Mouse (Mus musculus) naive thymus-derived CD4-positive, alpha-beta T cell, adult 2 months (primary cell): ENCODE measurements at regions not wholly inside any gene's neighbourhood (a gene's known extent, or its start where the extent isn't known, plus 50 kb on each side); places are given as distances from the start of the nearest gene placed in this dataset.

Source experiments
- DNase-seq: peaks from one replicate; pipeline ENCODE4 v3.0.0-alpha.2; 2011; ENCODE audit warnings: low read depth

GRCm38 (mm10) chr16:29959939-29960637 lies 104.1 kb upstream of the Hes1 start:
- DNase-seq: no peak

DNA sequence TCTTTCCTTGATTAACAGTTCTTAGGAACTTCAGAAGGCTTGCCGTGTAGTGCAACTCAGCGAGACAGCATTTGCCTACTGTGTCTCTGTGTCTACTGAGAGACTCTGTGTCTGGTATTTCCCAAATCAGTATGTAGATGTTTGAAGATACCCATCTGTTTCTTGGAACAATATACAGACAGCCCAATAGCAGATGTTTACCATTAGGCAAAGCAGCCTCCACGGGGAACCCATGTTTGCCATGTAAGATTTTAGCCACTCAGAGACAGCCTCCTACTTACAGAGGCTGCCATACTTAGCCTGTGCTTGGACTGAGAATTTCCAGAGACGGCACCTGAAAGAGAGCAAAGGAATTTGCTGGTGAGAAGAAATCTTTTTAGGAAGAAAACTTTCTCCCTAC lies 100.9 kb upstream of the Hes1 start:
- DNase-seq: no peak

GRCm38 (mm10) chr16:29964563-29964962 lies 99.6 kb upstream of the Hes1 start:
- no peak for DNase-seq

GRCm38 (mm10) chr16:29968743-29969142 lies 95.4 kb upstream of the Hes1 start:
- no peak for DNase-seq

- no peak for DNase-seq
Measured at GRCm38 (mm10) chr16:29972741-29973141, 91.4 kb upstream of the Hes1 start.

DNA sequence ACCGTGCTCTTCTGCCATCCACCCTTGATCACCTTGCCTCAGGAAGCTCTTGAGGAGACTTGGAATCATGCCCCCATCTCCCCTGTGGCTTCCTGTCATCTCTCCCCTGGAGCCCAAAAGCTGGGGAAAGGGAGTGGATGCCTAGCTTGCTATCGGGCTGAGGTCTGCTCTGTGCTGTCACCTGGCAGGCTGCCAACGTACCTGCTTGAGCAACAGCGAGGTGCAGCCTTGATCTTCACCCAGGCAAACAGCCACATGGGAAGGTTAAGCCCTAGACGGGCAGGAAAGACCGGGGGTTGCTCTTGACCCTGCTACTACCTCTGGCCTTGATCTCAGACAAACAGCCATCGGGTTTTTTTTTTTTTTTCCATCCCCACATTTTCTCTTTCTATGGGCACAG lies 90.9 kb upstream of the Hes1 start:
- DNase-seq: no peak

GRCm38 (mm10) chr16:29975800-29976199 lies 88.4 kb upstream of the Hes1 start:
- DNase-seq: no peak

DNA sequence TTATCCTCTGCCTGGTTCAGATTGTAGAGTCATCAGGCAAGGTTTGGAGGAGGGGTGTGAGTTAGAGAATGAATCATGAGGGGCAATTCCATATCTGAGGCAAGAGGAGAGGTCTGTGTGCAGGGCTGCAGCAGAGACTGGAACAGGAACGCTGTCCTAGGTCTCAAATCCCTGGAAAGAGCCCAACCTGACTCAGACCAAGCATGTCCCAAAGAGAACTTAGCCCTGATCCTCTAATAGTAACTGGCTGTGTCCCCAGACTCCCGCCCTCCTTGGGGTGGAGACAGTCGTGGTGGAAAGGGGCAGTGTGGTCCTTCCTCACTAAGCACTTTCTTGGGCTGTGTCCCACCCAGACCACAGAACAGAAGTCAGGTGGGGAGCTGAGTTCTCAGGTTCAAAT lies 87.2 kb upstream of the Hes1 start:
- DNase-seq: no peak

DNA sequence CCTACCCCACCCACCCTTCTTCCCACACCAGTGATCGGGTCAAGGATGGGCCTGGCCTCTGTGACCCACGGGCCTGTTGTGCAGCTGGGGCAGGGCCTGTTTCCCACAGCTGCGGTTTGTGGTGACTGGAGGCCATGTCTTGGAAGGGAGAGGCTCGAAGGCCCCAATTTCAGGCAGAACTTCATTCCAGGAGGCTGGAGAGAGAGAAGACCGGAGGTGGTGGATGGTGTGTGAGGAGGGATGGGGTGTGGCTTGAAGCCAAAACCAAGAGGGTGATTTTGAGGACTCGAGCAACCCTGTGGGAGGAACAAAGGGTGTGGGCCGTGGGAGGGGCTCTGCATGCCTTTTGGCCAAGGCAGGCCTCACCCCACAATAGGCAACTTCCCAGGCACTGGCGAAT lies 86.5 kb upstream of the Hes1 start:
- no peak for DNase-seq

DNA sequence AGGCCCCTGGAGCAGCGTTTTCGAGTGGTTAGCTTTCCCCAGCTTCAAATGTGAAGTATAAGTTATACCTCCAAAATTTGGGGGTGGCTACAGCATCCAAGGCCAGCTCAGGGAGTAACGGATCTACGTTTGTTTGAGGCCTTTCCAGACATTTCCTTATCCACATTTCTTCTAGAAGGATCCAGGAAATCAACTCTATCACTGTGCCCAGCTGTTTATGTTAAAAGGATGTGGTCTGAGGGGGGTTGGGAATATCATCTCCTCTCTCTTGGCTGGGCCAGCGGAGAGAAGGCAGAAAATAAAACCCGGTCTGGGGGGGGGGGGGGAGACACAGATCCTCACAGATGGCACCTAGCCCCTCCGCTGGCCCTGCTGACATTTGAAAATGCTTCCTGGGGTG lies 85.1 kb upstream of the Hes1 start:
- no peak for DNase-seq

DNA sequence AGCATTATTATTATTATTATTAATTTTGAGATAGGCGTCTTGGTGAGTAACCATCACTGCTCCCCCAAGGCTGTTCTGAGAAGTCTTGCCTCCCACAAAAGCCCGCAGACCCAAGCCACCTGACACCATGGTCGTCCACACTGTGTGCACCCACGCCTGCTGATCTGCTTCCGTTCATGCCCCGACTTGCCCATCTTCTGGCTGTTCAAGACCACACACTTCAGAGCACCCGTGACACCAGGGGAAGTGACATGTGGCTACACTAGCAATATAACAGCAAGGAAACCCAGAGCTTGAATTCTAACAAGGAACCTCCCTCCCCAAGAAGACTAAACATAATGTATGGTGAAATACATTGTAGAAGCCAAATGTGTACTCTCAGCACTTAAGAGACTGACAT lies 82.6 kb upstream of the Hes1 start:
- no peak for DNase-seq

GRCm38 (mm10) chr16:29982224-29982785 lies 81.9 kb upstream of the Hes1 start:
- DNase-seq: no peak

GRCm38 (mm10) chr16:29983161-29983560 lies 81.0 kb upstream of the Hes1 start:
- DNase-seq: no peak

DNA sequence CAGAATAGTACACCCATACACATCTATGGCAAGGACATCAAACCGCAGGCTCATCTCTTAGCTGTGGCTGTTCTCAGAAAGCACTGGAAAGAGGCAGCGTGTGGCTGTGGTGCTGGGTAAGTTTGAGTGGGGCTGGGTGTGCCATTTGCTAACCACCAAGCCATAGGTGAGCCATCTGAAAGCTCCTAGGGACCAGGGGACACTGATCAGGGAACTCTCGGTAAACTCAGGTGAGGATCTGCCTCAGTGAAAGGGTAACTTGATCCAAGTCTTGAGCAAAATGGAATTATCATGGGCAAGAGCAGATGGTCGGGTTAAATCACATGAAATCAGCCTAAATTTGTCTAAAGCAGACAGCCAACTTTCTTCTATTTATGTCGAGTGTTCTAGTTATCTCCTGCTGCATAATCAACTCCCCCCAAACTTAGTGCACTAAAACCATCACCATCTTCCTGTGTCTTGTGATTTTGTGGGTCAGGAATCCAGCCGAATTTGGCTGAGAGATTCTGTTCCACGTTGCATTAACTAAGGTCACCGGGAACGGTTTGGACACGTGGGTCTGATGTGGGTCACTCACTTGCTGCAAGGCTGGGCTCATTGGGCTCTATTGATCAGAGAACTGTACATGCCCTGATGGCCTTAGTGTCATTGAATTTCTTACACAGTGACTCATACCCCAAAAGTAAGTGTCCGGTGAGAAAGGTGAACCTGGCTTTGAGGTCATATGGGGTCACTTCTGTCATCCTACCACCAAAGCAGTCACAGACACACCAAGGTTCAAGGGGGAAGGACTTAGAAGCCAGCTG lies 78.9 kb upstream of the Hes1 start:
- no peak for DNase-seq

- no peak for DNase-seq
Measured at GRCm38 (mm10) chr16:29987595-29987994, 76.6 kb upstream of the Hes1 start.

DNA sequence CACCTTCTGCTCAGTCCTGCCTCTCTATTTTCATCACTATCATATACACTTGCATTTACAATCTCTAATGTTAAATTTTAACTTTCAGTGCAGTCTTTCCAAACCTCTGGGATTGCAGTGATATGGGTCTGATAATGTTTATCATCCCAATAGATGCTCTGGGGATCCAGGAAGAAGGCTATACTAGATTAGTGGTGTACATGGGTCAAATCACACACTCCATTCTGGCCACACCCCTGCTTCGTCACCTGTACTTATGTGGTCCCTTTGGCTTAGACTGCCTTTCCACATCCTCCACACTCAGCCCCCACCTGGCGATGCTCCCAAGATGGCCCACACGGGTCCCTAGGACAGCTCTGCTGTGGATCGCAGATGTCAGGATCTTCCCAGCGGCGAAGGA lies 76.2 kb upstream of the Hes1 start:
- no peak for DNase-seq

- no peak for DNase-seq
Measured at GRCm38 (mm10) chr16:29989308-29989707, 74.9 kb upstream of the Hes1 start.

GRCm38 (mm10) chr16:29990393-29990792 lies 73.8 kb upstream of the Hes1 start:
- no peak for DNase-seq

- no peak for DNase-seq
Measured at GRCm38 (mm10) chr16:29990795-29991587, 73.2 kb upstream of the Hes1 start.

DNA sequence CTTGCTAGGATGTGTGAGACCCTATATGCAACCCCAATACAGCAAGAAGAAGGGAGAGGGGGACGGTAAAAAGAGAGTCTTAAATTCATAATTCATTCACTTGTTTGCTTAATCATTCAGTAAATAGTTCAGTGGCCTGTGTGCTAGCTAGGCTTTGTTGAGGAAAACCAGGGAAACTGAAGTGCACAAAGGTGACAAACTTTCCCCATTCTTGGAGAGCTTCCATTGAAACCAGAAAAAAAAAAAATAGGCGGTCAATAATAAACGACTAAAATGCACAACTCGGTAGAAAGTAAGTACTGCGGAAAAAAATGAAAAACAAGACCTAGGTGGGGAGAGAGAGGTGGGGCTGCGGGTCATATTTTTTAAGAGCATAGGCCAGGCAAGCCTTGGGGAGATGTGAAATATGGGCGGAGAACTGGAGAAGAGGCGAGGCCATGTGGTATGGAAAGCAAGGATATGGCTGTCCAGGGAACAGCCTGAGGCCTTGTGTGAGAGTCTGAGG lies 72.3 kb upstream of the Hes1 start:
- DNase-seq: no peak

- no peak for DNase-seq
Measured at GRCm38 (mm10) chr16:29993111-29993510, 71.1 kb upstream of the Hes1 start.

- no peak for DNase-seq
Measured at GRCm38 (mm10) chr16:29993535-29993934, 70.6 kb upstream of the Hes1 start.
